Mouse (Mus musculus) retina, adult 2 months (tissue): Measurements from ENCODE around the gene Tsen54.

ENCODE experiments used
- DNase-seq: peaks from one replicate; pipeline ENCODE4 v3.0.0-alpha.2; 2012; ENCODE audit warnings: low read depth, low spot score

Gene Tsen54

GRCm38 (mm10) chr11:115803072-115803709, 11.3 kb upstream of the Tsen54 start:
- DNase-seq: no peak

DNA sequence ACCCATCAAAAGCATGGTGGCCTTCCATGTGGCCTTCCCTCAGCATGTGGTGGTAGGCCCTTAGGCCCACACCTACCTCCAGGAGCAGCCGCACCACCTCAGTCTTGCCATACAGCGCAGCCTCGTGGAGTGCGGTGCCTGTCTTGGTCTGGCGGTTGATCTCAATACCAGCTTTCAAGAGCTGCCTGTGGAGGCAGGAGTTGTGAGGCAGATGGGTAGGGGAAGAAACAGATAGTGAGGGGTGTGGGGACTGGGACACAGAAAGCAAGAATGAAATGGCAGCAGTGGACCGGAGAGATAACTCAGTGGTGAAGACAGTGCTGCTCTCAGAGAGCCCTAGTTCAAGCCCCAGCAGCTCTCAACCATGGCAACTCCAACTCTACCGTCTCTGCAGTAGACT, 9.5 kb upstream of the Tsen54 start:
- DNase-seq: no peak

GRCm38 (mm10) chr11:115806154-115806553, 8.4 kb upstream of the Tsen54 start:
- DNase-seq: no peak

DNA sequence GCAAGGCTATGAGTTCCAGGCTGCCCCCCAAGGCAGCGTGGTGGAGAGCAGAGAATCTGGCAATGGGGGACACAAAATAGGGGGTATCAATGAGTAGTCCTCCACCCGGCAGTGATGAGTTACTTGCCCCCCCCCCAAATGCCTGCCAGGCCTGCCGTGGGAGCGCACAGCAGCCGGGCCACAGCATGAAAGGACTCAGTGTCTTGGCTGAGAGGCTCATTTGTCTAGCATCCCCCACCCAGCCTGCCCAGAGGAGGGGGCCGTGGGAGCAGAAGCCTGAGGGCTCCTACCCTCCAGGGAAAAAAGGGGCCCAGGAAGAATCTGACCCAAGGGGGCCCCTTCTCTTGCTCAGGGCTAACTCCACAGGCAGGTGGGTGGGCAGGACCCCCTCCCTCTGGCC, 7.2 kb upstream of the Tsen54 start:
- no peak for DNase-seq

DNA sequence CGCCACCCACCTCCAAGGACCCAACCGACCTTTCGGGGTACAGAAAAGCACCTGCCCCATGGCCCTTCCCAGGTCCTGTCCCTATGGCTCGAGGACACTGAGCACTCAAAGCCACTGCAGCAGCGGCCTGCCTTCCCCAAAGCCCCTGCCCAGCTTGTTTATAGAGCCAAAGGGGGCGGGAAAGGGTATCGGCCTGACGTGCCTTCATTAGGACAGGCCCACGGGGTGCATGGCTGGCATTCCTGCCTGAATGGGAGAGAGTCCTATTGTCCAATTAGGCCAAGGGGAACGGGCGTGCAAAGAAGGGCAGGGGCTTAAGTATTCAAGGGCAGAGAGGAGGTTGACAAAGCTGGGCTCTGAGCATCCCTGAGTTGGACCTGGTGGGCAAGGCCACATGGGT, 6.6 kb upstream of the Tsen54 start:
- no peak for DNase-seq

DNA sequence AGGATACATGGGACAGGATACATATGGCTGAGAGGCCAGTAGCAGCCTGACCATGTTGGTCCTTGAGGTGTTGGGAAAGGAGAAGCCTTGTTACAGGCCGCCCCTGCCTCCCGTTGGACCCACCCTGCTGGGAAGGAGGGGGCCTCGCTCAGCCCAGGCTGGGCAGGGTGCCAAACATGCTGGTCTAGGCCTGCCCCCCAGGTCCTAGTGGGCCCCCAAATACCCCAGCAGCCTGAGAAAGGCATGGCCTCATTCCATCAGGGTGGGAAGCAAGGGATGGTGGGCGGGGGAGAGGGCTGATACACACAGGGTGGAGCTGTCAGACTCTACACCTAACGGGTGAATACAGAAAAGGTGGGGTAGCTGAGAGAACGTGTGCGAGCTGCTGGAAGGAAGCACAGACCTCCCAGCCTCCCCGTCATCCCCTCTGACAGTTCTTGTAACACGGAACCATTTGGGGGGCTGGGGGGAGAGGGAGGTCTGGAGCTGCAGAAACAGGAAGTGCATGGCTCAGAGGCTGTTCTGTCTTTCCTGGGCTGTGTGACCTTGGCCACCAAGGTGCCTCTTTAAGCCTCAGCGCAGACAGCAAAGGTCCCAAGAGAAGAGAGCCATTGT, 5.7 kb upstream of the Tsen54 start:
- no peak for DNase-seq

DNA sequence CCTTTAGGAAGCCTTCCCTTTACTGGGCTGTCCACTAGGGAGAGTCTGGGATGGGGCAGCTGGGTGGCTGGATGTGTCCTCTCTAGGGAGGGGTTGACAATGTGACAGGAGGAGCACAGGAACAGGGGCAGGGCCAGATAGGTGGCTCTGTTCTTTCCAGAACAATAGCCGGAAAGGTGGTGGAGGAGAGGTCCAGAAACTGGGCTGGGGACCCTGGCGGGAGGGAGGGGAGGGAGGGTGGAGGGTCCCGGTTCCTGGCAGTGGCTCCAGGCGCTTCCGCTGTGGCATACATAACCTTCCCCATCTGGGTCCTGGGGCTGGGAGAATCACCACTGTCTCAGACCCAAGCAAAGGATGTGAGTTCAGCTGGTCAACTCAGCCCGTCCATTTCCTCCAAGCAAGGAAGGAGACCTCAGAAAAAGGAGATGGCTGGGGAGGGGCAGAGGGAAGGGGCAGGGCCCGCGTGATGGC, 5.2 kb upstream of the Tsen54 start:
- no peak for DNase-seq

DNA sequence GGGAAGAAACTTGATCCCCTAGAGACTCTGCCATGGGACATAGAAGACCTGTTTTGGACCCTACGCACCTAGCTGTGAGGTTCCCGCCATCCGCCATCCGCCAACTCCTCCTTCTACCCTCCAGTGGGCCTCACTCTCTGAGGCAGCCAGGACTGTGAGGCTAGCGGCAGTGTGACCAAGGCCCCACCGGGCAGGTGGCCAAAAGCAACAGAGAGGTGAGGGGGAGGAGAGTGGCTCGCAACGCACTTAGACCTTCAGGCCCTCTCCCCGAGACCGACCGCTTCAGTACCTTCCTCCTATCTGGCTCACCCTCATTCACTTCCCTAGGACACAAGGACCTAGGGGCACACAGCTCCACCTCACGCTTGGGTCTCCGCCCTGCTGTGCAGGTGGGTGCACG, 4.1 kb upstream of the Tsen54 start:
- DNase-seq: no peak

- no peak for DNase-seq
These were observed 3.0 kb upstream of the Tsen54 start for GRCm38 (mm10) chr11:115811381-115812093.

DNA sequence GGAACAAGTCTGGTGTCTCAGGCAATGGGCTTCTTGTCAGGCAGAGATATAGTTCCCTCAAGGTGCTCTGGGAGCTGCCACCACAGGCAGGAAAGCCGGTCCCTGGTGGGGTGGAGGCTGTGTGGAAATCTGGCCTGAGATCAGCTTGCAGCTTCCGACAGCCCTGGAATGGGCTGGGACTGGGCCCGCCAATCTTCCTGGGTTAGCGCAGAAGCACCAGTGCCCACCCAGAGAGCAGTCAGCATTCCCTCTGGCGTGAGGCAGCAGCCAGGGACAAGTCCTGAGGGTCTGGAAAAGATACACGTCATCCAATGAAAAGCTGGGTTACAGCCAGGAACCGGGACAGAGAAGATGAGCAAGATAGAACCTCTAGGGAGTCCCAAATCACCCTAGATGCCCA, 2.4 kb upstream of the Tsen54 start:
- no peak for DNase-seq

GRCm38 (mm10) chr11:115812533-115813420, 1.7 kb upstream of the Tsen54 start:
- no peak for DNase-seq

DNA sequence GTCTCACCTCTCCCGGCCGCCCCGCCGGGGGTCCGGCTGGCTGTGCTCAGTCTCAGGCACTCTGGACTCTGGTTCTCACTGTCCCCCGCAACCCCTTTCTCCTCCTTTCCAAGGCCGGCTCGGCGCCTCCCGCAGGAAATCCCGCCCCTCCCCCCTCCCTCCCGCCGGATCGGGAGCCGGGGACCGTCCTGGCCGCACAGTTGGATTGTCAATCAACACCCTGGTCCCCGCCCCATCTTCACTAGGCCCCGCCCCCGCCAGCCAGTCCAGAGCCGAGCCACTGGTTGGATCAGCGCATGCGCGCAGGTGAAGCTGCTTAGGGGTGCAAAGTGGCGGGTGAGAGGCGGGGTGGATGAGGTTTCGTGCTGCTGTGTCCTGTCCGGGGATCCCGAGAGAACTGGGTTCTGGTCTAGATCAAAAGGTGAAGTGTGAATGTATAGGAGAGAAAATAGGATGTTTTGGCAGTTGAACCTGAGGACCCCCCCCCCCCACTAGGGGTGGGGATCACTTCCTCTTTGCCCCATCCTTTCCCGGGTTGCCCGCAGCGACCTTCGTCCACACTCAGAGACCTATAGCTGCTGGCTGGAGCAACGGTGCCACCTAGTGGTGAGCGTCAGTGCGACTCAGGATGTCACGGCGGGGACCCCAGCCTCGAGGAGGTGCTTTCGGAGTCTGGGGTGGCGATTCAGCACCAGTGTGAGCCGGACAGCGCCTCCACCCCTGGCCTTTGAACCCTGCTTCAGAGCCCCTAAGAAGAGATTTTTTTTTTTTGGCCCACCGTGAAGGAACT, 822 bp upstream of the Tsen54 start, which contains the start of gene Caskin2:
TSS of gene Caskin2 (minus strand) at position 133 of the 790 bp plus-strand sequence.
- peak; percentile 97 for DNase-seq

DNA sequence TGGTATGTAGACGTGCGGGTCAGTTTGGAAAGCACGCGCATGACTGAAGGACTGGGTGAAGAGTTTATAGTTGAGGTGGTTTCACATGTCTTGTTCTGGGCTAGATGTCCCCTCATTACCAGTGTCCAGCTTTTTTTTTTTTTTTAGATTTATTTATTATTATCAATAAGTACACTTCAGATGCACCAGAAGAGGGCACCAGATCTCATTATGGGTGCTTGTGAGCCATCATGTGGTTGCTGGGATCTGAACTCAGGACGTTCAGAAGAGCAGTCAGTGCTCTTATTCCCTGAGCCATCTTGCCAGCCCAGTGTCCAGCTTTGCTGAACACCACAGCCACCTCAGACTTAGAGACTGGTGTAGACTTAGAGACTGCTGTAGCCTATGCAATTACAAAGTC, 2.8 kb downstream of the Tsen54 start:
- no peak for DNase-seq

GRCm38 (mm10) chr11:115819915-115820623, 5.5 kb downstream of the Tsen54 start:
- DNase-seq: no peak

DNA sequence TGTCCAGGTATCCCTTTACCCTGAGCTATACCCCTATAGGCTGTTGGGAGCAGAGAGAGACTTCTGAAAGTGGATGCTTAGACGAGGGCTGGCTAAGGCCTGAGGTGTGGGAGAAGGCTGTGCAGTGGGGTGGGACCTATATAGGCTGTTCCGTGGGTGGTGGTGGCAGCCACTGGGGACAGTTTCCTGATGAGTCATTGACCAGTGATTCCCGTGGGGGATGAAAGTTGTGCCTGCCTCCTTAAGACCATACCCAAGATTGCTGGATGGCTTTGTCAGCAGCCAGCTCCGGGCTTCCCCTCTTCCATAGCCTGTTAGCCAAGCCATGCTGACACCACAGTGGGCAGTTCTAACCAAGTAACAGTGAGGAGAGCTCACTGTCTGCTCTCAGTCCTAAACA, 6.5 kb downstream of the Tsen54 start:
- no peak for DNase-seq

DNA sequence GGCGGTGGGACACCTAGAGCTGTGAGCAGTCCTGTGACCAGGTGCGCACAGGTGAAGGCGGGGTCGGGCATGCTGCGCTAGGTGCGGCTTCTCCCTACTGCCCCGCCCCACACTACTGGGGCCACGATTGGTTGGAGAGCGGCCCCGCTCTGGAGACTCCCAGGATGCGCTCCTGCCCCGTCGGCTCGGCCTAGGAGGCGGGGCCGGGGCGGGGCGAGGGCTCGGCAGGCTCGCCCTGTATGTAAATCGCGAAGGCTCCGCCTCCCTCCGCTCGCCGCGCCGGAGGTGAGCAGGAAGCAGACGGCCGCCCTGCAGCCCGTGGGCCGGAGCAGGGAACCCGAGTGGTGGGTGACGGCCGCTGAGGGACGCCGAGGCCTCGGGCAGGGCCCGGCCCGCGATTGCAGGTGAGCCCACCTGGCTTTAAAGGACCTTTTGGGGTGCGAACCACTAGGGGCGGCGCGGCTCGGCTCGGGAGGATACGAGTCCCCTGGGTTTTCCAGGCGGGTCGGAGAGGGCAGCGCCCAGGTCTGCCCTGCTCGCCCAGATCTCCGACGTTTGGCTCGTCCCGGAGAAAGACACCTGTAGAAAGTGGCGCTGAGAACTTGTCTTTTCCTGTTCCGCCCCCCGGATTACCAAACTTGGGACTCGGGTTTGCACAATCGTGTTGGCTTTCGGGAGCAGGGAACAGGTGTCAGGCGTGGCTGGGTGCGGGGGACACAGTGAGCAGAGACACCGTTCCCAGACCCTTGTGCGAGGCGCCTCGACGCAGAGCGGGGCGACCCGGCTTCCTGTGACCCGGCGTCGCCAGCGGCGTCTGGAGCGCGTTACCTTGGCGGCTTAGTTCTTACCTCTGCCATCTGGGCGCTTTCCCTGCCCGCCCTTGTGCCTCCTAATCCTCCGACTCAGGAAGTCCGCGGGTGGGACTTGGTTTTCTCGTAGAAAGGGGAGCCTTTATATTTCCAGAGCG, 9.5 kb downstream of the Tsen54 start, which contains the start of gene Llgl2:
TSS of gene Llgl2 (plus strand) at position 276 of the 967 bp plus-strand sequence.
- peak; percentile 71 for DNase-seq

DNA sequence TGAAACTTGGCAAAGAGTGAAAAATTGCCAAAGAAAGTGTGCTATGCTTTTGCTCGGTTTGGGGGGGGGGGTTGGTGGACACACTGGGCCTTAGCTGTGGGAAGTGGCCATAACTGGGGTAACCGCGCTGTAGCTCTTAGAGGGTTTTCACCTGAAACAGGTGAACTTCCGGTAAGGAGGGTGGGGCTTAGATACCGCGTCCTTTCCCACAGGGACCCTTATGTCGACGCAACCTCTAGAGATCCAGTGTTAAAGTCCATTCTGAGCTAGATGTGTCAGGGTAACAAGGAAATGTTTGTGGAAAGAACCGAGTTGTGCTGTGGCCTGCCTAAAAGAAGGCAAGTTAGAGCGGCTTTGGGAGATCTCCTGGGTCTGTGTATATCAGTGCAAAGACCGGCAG, 10.3 kb downstream of the Tsen54 start:
- DNase-seq: no peak

DNA sequence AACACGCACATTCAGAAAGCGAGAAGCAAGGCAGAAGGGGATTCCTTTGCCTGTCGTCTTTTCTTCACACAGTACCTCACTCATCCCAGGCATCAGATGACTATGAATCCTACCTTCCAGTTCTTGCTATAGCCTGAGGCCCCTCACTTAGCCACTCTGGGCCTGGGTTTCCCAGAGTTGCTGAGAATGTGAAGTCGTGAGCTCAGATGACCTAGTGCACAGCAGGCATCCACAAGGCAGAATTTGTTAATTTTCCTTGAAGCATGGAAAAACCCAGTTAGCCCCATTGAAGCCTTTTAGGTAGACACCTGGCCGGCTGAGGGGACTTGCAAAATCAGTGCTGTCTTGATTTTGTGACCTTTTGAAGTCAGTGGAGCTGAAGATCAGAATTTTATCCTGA, 12.0 kb downstream of the Tsen54 start:
- DNase-seq: no peak

DNA sequence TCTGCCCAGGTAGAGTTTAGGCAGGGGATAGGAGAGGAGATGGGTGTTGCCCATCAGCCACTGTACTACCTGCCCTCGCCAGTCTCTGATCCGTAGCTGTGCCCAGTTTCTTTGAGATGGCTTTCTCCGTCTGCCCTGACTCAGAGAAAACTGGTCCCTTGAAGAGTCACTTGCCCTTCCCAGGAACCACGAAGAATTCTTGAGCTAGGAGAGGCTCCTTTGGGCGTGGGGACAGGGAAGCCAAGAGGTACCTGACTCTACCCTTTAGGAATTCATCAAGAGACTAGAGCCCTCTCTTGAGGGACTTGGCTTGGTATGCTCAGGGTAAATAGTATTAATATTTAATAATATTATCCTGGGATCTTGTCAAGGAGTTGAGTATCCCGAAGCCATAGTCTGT, 13.1 kb downstream of the Tsen54 start:
- DNase-seq: no peak
